Mouse (Mus musculus) E14TG2a.4 (cell line): ENCODE results near the gene Dkc1.
A peak's percentile ranks its signal among the peaks of the same experiment; 100 is the strongest.

Experiments used
- H3K27me3 ChIP-seq: 2 replicates; pipeline ENCODE4 v1.6.1; 2014; ENCODE audit warnings: low read length, control low read depth; ENCODE audit not compliant: insufficient read depth
- H3K36me3 ChIP-seq: 2 replicates; pipeline ENCODE4 v1.6.1; 2014; ENCODE audit warnings: low read length, control low read depth; ENCODE audit not compliant: insufficient read depth
- H3K4me1 ChIP-seq: replicated peaks from 2 replicates; pipeline ENCODE4 v1.6.1; 2014; ENCODE audit warnings: low read depth, low read length, control low read depth
- H3K4me3 ChIP-seq: replicated peaks from 2 replicates; pipeline ENCODE4 v1.5.1; 2014; ENCODE audit warnings: mild to moderate bottlenecking, low read length
- H3K9me3 ChIP-seq: 2 replicates; pipeline ENCODE4 v1.6.1; 2014; ENCODE audit warnings: low read length, control low read depth
- CTCF ChIP-seq: conservative IDR thresholded peaks from 2 replicates; pipeline ENCODE4 v1.5.1; 2014; ENCODE audit warnings: low read length
- NANOG ChIP-seq: IDR thresholded peaks from 2 replicates; pipeline ENCODE4 v1.6.1; 2014; ENCODE audit warnings: borderline replicate concordance, low read length, mixed read lengths
- POU5F1 ChIP-seq: IDR thresholded peaks from 2 replicates; pipeline ENCODE4 v1.6.1; 2014; ENCODE audit warnings: low read length, borderline replicate concordance

The Dkc1 gene

DNA sequence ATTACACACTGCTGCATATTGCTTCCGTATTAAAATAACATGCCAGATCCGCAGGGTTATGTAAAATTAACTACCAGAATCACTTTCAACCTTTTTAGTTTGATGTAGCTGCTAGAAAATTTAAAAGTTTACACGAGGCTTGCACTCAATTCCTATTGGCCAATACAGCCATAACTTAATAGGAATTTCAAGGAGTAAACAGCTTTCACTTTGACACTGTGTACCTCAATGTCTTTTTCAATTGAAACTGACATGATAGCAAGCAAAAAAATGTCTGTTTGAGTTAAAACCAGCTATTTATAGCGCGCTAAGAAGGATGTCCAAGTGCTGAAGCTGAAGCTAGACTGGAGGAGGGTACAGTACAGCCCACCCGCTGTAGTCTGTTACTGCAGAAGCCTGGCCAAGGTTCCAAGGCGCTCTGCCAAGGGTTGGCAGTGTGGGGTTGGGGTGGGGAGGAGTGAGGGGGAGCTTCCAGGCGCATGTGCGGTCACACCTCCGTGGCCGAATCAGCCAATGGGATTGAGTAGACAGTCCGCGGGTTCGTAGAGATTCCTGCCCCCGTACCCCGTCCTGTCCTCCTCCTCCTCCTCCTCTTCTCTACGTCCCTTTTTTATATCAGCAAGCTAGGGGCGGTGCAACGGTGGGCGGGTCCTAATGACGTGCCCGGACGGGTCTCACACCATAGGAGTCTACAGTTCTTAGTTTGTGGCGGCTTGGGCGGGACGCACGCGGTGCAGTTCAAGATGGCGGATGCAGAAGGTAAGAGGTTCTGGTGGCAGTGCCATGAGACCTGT is at the start of gene Dkc1:
Gene Dkc1, plus strand, starts transcription at position 486 of the 794 bp plus-strand sequence.
- Histone ChIP-seq H3K36me3 (peaks cover 33% of the 10 kb centered on the region), H3K27me3 (no peaks in the 10 kb centered on the region), H3K4me3 (peak within 1 kb of the TSS; percentile 90), H3K9me3 (no peaks in the 10 kb centered on the region), H3K4me1 (peaks cover 21% of the 10 kb centered on the region)
- TF ChIP-seq POU5F1 (no peak), NANOG (no peak), CTCF (no peak)

DNA sequence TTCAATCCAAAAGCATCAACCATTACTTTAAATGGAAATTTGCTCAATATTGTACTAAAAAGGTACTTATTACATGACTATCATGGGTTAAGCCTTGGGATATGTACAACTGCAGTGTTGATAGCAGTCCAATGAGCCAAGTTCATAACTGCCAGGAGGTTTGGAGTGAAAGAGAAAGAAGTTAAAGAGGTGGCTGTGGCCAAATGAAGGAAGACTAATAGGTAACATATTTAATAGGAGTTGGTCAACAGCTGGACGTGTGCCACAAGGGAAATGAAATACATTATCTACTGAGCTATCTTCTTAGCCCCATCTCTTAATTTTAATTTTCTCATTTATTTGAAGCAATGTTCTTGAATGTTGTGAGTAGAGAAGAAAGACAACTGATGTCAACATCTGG is 49.7 kb upstream of the Dkc1 start:
- Histone ChIP-seq H3K9me3 (no peaks in the 10 kb centered on the region), H3K27me3 (no peaks in the 10 kb centered on the region), H3K4me3 (no peak overlapping the region), H3K4me1 (no peaks in the 10 kb centered on the region), H3K36me3 (no peaks in the 10 kb centered on the region)
- TF ChIP-seq POU5F1 = no peak
- TF ChIP-seq NANOG = no peak
- TF ChIP-seq CTCF = no peak

DNA sequence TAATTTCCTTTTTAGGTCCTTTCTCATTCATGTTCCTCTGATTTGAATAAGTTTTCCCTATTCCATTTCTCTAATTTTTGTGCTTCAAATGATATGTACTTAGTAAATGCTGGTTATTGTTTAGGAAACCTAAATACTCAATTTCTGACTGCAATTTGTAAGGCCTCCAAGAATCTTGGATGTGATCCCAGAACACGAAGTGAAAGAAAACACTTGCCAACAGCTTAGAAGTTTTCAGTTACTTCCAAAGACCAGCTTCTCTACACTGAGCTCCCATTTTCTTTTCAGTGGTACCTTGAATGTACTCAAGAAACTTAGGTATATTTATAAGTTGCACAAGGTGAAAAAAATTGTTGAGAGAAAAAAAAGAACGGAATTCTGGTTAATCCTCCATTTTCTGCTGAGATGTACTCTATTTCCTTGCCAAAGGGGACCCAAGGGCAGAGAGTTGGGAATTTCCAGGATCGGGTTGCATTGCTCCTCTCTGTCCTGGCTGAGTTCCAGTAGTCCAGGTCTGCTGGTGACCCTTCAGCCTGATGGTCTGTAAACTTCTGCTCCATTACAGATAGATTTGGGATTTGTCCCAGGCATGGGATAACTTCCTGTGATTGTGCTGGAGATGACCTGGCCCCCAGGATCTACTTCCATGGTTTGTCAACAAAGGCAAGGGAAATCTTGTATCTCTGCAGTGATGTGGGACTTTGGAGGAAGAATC is 48.6 kb upstream of the Dkc1 start:
- no peaks in the 10 kb centered on the region for H3K4me1 ChIP-seq
- no peaks in the 10 kb centered on the region for H3K36me3 ChIP-seq
- H3K9me3 ChIP-seq = no peaks in the 10 kb centered on the region
- no peak for TF ChIP-seq POU5F1
- no peak for TF ChIP-seq NANOG
- no peak for TF ChIP-seq CTCF
- no peak overlapping the region for H3K4me3 ChIP-seq
- H3K27me3 ChIP-seq = no peaks in the 10 kb centered on the region

GRCm38 (mm10) chrX:75056120-75056775 is 39.4 kb upstream of the Dkc1 start:
- no peaks in the 10 kb centered on the region for H3K4me1 ChIP-seq
- no peaks in the 10 kb centered on the region for H3K36me3 ChIP-seq
- no peak overlapping the region for H3K4me3 ChIP-seq
- TF ChIP-seq CTCF (no peak), POU5F1 (no peak), NANOG (no peak)
- no peaks in the 10 kb centered on the region for H3K9me3 ChIP-seq
- no peaks in the 10 kb centered on the region for H3K27me3 ChIP-seq

GRCm38 (mm10) chrX:75082351-75082750 is 13.3 kb upstream of the Dkc1 start:
- TF ChIP-seq CTCF (peak; percentile 27), POU5F1 (no peak)
- peaks cover 4% of the 10 kb centered on the region; the same call in 1 of the 2 replicates for H3K4me1 ChIP-seq

GRCm38 (mm10) chrX:75083982-75084773 is 11.5 kb upstream of the Dkc1 start:
- H3K36me3 ChIP-seq = no peaks in the 10 kb centered on the region

More at GRCm38 (mm10) chrX:75082351-75082750, 13.3 kb upstream of the Dkc1 start:
- H3K9me3 ChIP-seq = no peaks in the 10 kb centered on the region
- no peak overlapping the region for H3K4me3 ChIP-seq
- H3K36me3 ChIP-seq = no peaks in the 10 kb centered on the region
- H3K27me3 ChIP-seq = no peaks in the 10 kb centered on the region

DNA sequence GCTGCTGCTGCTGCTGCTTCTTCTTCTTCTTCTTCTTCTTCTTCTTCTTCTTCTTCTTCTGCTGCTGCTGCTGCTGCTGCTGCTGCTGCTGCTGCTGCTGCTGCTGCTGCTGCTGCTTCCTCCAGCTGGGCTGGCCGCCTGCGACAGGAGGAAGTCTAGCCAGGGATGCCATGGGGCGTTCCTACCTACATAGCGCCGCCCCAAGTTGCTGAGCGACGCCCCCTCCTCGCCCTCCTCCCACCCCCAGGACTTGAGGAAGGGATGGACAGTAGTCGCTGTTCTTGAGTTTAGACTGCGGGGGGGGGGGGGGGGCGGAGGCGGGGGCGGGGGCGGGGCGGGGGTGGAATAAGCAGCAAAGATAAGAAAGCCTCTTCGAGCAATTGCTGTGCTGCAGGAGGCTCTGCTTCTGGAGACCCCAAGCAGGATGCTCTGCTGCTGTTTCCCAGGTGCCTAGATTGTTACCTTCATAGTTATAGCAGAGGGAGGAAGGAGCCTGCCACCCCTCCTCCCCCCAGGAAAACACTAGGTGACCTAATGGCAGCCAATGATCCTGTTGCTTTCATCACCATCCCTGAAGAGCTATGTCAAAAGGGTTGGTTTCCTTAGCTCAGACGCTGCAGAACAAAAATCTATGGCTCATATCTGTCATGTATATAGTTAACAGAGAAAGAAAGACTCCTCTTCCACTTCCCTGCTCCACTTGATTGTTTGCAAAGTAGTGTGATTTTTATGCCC is 10.7 kb upstream of the Dkc1 start, which contains the start of gene Gab3:
Gene Gab3, minus strand, starts transcription at position 685 of the 735 bp plus-strand sequence.
- Histone ChIP-seq H3K9me3 (no peaks in the 10 kb centered on the region), H3K4me1 (peaks cover 4% of the 10 kb centered on the region; the same call in 1 of the 2 replicates), H3K27me3 (no peaks in the 10 kb centered on the region), H3K4me3 (peak within 1 kb of the TSS; percentile 69), H3K36me3 (no peaks in the 10 kb centered on the region)
- no peak for TF ChIP-seq POU5F1
- no peak for TF ChIP-seq CTCF
- no peak for TF ChIP-seq NANOG

More at GRCm38 (mm10) chrX:75083982-75084773, 11.5 kb upstream of the Dkc1 start:
- H3K9me3 ChIP-seq = no peaks in the 10 kb centered on the region
- no peak for TF ChIP-seq NANOG
- TF ChIP-seq POU5F1 = no peak
- TF ChIP-seq CTCF = no peak
- peak overlapping the region; percentile 69 for H3K4me3 ChIP-seq
- no peaks in the 10 kb centered on the region for H3K27me3 ChIP-seq
- H3K4me1 ChIP-seq = peaks cover 4% of the 10 kb centered on the region; the same call in 1 of the 2 replicates
